Mouse (Mus musculus) gastrocnemius, postnatal 10 days (tissue): ENCODE results near the gene Cp. TPM values are rescaled to one million over a fixed set of nuclear protein-coding genes. Genes with fewer than 3 reads are reported as not detected.
"Not testable (repeated sequence)": the region's sequence is repeated elsewhere in the genome, so short reads cannot be mapped to it uniquely, and the experiment has no call there.

Source experiments
- DNase-seq: peaks from one replicate; pipeline ENCODE4 v3.0.0; 2021; ENCODE audit warnings: mixed read lengths
- long read RNA-seq, 2 experiments: library from polyadenylated mRNA; stranded (forward); transcript quantifications; one replicate each; pipeline ENCODE4 v2.0.0; 2021
- total RNA-seq, 2 experiments: library from RNA; stranded (reverse); gene quantifications; 2 replicates each; pipeline ENCODE4 v1.2.3; 2021

Cp gene
- total RNA-seq: 10 to 100 TPM in 1 of 2 experiments, 1 to 10 TPM in 1; 6.3 to 11.4 TPM
- long read RNA-seq, experiment 1, partial matches to known transcripts: 3 of 5 reads
- long read RNA-seq, experiment 1, other reads (novel, unspliced or antisense): 2 of 5 reads
- long read RNA-seq, experiment 2, partial matches to known transcripts: 2 of 3 reads
- long read RNA-seq, experiment 2, other reads (novel, unspliced or antisense): 0 of 3 reads

GRCm38 (mm10) chr3:19956885-19957284, at the start of gene Cp:
TSS of gene Cp (plus strand) at chr3:19957054.
- no peak for DNase-seq

- no peak for DNase-seq
Measured at GRCm38 (mm10) chr3:19948552-19948951, 8.3 kb upstream of the Cp start.

- not testable (repeated sequence) for DNase-seq
Measured at GRCm38 (mm10) chr3:19949401-19949800, 7.5 kb upstream of the Cp start.

- DNase-seq: no peak
Measured at GRCm38 (mm10) chr3:19953425-19953824, 3.4 kb upstream of the Cp start.

- DNase-seq: peak; percentile 5
Measured at GRCm38 (mm10) chr3:19953865-19954264, 3.0 kb upstream of the Cp start.

GRCm38 (mm10) chr3:19958031-19958430, 1.2 kb downstream of the Cp start:
- DNase-seq: no peak

- DNase-seq: no peak
Measured at GRCm38 (mm10) chr3:19958983-19959382, 2.1 kb downstream of the Cp start.

GRCm38 (mm10) chr3:19960570-19961114, 3.8 kb downstream of the Cp start:
- no peak for DNase-seq

GRCm38 (mm10) chr3:19961341-19961740, 4.5 kb downstream of the Cp start:
- no peak for DNase-seq

- no peak for DNase-seq
Measured at GRCm38 (mm10) chr3:19962769-19963513, 6.1 kb downstream of the Cp start.

GRCm38 (mm10) chr3:19964625-19965188, 7.9 kb downstream of the Cp start:
- DNase-seq: no peak

GRCm38 (mm10) chr3:19965239-19965638, 8.4 kb downstream of the Cp start:
- DNase-seq: no peak

GRCm38 (mm10) chr3:19966072-19966471, 9.2 kb downstream of the Cp start:
- DNase-seq: no peak

- DNase-seq: no peak
Measured at GRCm38 (mm10) chr3:19978474-19978873, 21.6 kb downstream of the Cp start.

- no peak for DNase-seq
Measured at GRCm38 (mm10) chr3:19981156-19981555, 24.3 kb downstream of the Cp start.

- no peak for DNase-seq
Measured at GRCm38 (mm10) chr3:19982846-19983245, 26.0 kb downstream of the Cp start.

GRCm38 (mm10) chr3:19986123-19986522, 29.3 kb downstream of the Cp start:
- no peak for DNase-seq

GRCm38 (mm10) chr3:19990031-19990430, 33.2 kb downstream of the Cp start:
- DNase-seq: no peak

- no peak for DNase-seq
Measured at GRCm38 (mm10) chr3:19992388-19992787, 35.5 kb downstream of the Cp start.

- no peak for DNase-seq
Measured at GRCm38 (mm10) chr3:19999551-19999950, 42.7 kb downstream of the Cp start.

GRCm38 (mm10) chr3:20000806-20001205, 44.0 kb downstream of the Cp start:
- DNase-seq: no peak

- no peak for DNase-seq
Measured at GRCm38 (mm10) chr3:20002786-20003185, 45.9 kb downstream of the Cp start.

- DNase-seq: no peak
Measured at GRCm38 (mm10) chr3:20004422-20004821, 47.6 kb downstream of the Cp start.
